Mouse (Mus musculus) forebrain, embryonic 10.5 days (tissue): Measurements from ENCODE around the gene Mvb12b. TPM values are rescaled to one million over a fixed set of nuclear protein-coding genes. Genes with fewer than 3 reads are reported as not detected.

Experiments used
- DNase-seq: peaks from one replicate; pipeline ENCODE4 v3.0.0-alpha.2; 2017; ENCODE audit warnings: low spot score; ENCODE audit errors: extremely low spot score
- H3K27ac ChIP-seq: fragments of 300-500 bp; sonication (generic); 2 replicates; pipeline ENCODE4 v1.5.1; 2016; ENCODE audit warnings: mild to moderate bottlenecking
- H3K27me3 ChIP-seq: fragments of 300-500 bp; sonication (generic); 2 replicates; pipeline ENCODE4 v1.6.1; 2016; ENCODE audit warnings: mild to moderate bottlenecking; ENCODE audit not compliant: poor library complexity, severe bottlenecking
- H3K36me3 ChIP-seq: fragments of 300-500 bp; sonication (generic); replicated peaks from 2 replicates; pipeline ENCODE4 v1.6.1; 2016; ENCODE audit warnings: mild to moderate bottlenecking, moderate library complexity
- H3K4me1 ChIP-seq: fragments of 300-500 bp; sonication (generic); 2 replicates; pipeline ENCODE4 v1.6.1; 2016
- H3K4me3 ChIP-seq: fragments of 300-500 bp; sonication (generic); 2 replicates; pipeline ENCODE4 v1.5.1; 2016; ENCODE audit warnings: mild to moderate bottlenecking, moderate library complexity
- H3K9me3 ChIP-seq: fragments of 300-500 bp; sonication (generic); 2 replicates; pipeline ENCODE4 v1.6.1; 2016; ENCODE audit warnings: mild to moderate bottlenecking, moderate library complexity
- WGBS: fragments of 180-500 bp; shearing (Covaris S2); methylation state at CpG from one replicate; pipeline ENCODE4 v1.1.7; 2016; 5-methylcytosine and 5-hydroxymethylcytosine counted together
- polyA plus RNA-seq: library from polyadenylated mRNA; unstranded; fragments of >200 nt; fragmentation: Nextera tagmentation; extraction: Ambion mirVana; gene quantifications from 2 replicates; pipeline ENCODE4 v1.2.1, GENCODE M21; 2016

Mvb12b gene
- polyA plus RNA-seq, 1 experiment from 2014 or later: 15.8 TPM

- no peak for DNase-seq
- Histone ChIP-seq H3K27me3 (peaks cover 85% of the 10 kb centered on the region), H3K4me3 (no peak overlapping the region), H3K27ac (no peak overlapping the region), H3K9me3 (peaks cover 5% of the 10 kb centered on the region; the same call in 1 of the 2 replicates), H3K4me1 (peaks cover 53% of the 10 kb centered on the region), H3K36me3 (no peaks in the 10 kb centered on the region)
- WGBS: 82% methylated on average over 9 of the region's 9 CpGs
Observed at GRCm38 (mm10) chr2:33720380-33720898, 167.3 kb downstream of the Mvb12b start.

GRCm38 (mm10) chr2:33719339-33720066 is 168.2 kb downstream of the Mvb12b start:
- peaks cover 5% of the 10 kb centered on the region; the same call in 1 of the 2 replicates for H3K9me3 ChIP-seq
- H3K27me3 ChIP-seq: peaks cover 95% of the 10 kb centered on the region
- peaks cover 61% of the 10 kb centered on the region for H3K4me1 ChIP-seq
- H3K27ac ChIP-seq: peak overlapping the region; percentile 53; the same call in 1 of the 2 replicates
- 46% methylated on average over 12 of the region's 12 CpGs for WGBS
- no peak overlapping the region for H3K4me3 ChIP-seq
- DNase-seq: no peak
- no peaks in the 10 kb centered on the region for H3K36me3 ChIP-seq

GRCm38 (mm10) chr2:33718561-33718960 is 169.2 kb downstream of the Mvb12b start:
- WGBS: 56% methylated on average over 6 of the region's 6 CpGs
- Histone ChIP-seq H3K36me3 (no peaks in the 10 kb centered on the region), H3K27ac (peak overlapping the region; percentile 69; the same call in 1 of the 2 replicates), H3K9me3 (peaks cover 5% of the 10 kb centered on the region; the same call in 1 of the 2 replicates), H3K4me1 (peaks cover 70% of the 10 kb centered on the region), H3K27me3 (peaks cover 98% of the 10 kb centered on the region), H3K4me3 (peak overlapping the region; percentile 30; the same call in 1 of the 2 replicates)
- DNase-seq: no peak

- peak overlapping the region; percentile 69 for H3K27ac ChIP-seq
- H3K4me3 ChIP-seq: peak overlapping the region; percentile 30; the same call in 1 of the 2 replicates
- H3K36me3 ChIP-seq: no peaks in the 10 kb centered on the region
- DNase-seq: peak; percentile 33
- peaks cover 100% of the 10 kb centered on the region for H3K27me3 ChIP-seq
- 22% methylated on average over 21 of the region's 21 CpGs for WGBS
- peaks cover 5% of the 10 kb centered on the region; the same call in 1 of the 2 replicates for H3K9me3 ChIP-seq
- peaks cover 77% of the 10 kb centered on the region for H3K4me1 ChIP-seq
Observed at GRCm38 (mm10) chr2:33717821-33718351, 169.9 kb downstream of the Mvb12b start.

- peaks cover 100% of the 10 kb centered on the region for H3K27me3 ChIP-seq
- H3K36me3 ChIP-seq: no peaks in the 10 kb centered on the region
- no peak for DNase-seq
- peak overlapping the region; percentile 30; the same call in 1 of the 2 replicates for H3K4me3 ChIP-seq
- no peak overlapping the region for H3K27ac ChIP-seq
- 52% methylated on average over 11 of the region's 11 CpGs for WGBS
- H3K4me1 ChIP-seq: peaks cover 82% of the 10 kb centered on the region
- peaks cover 3% of the 10 kb centered on the region; the same call in 1 of the 2 replicates for H3K9me3 ChIP-seq
Observed at GRCm38 (mm10) chr2:33717378-33717777, 170.4 kb downstream of the Mvb12b start.

- no peak overlapping the region for H3K4me3 ChIP-seq
- H3K36me3 ChIP-seq: no peaks in the 10 kb centered on the region
- 44% methylated on average over 15 of the region's 15 CpGs for WGBS
- DNase-seq: no peak
- H3K9me3 ChIP-seq: peaks cover 2% of the 10 kb centered on the region; the same call in 1 of the 2 replicates
- peaks cover 86% of the 10 kb centered on the region for H3K4me1 ChIP-seq
- no peak overlapping the region for H3K27ac ChIP-seq
- peaks cover 100% of the 10 kb centered on the region for H3K27me3 ChIP-seq
Observed at GRCm38 (mm10) chr2:33716878-33717277, 170.9 kb downstream of the Mvb12b start.

- Histone ChIP-seq H3K36me3 (no peaks in the 10 kb centered on the region), H3K27ac (peak overlapping the region; percentile 3; the same call in 1 of the 2 replicates), H3K27me3 (peaks cover 100% of the 10 kb centered on the region), H3K4me1 (peaks cover 86% of the 10 kb centered on the region), H3K9me3 (no peaks in the 10 kb centered on the region), H3K4me3 (no peak overlapping the region)
- WGBS: 57% methylated on average over 8 of the region's 8 CpGs
- no peak for DNase-seq
Observed at GRCm38 (mm10) chr2:33714932-33715331, 172.8 kb downstream of the Mvb12b start.

- DNase-seq: no peak
- Histone ChIP-seq H3K4me1 (peaks cover 74% of the 10 kb centered on the region), H3K9me3 (no peaks in the 10 kb centered on the region), H3K4me3 (peak overlapping the region; percentile 33; the same call in 1 of the 2 replicates), H3K27ac (peak overlapping the region; percentile 72), H3K36me3 (no peaks in the 10 kb centered on the region), H3K27me3 (peaks cover 100% of the 10 kb centered on the region)
- 26% methylated on average over 12 of the region's 12 CpGs for WGBS
Observed at GRCm38 (mm10) chr2:33713580-33714260, 174.0 kb downstream of the Mvb12b start.

GRCm38 (mm10) chr2:33712811-33713210 is 174.9 kb downstream of the Mvb12b start:
- Histone ChIP-seq H3K27me3 (peaks cover 100% of the 10 kb centered on the region), H3K27ac (peak overlapping the region; percentile 72)
- 8% methylated on average over 4 of the region's 4 CpGs for WGBS

GRCm38 (mm10) chr2:33708831-33709230 is 178.9 kb downstream of the Mvb12b start:
- no peak overlapping the region for H3K27ac ChIP-seq
- peaks cover 71% of the 10 kb centered on the region for H3K4me1 ChIP-seq
- 94% methylated on average over 8 of the region's 8 CpGs for WGBS
- H3K9me3 ChIP-seq: no peaks in the 10 kb centered on the region
- no peaks in the 10 kb centered on the region for H3K36me3 ChIP-seq
- DNase-seq: no peak
- H3K27me3 ChIP-seq: peaks cover 100% of the 10 kb centered on the region
- H3K4me3 ChIP-seq: no peak overlapping the region

More at GRCm38 (mm10) chr2:33712811-33713210, 174.9 kb downstream of the Mvb12b start:
- Histone ChIP-seq H3K4me1 (peaks cover 74% of the 10 kb centered on the region), H3K36me3 (no peaks in the 10 kb centered on the region), H3K9me3 (no peaks in the 10 kb centered on the region), H3K4me3 (no peak overlapping the region)
- DNase-seq: no peak

- H3K4me3 ChIP-seq: no peak overlapping the region
- WGBS: 31% methylated on average over 3 of the region's 3 CpGs
- no peaks in the 10 kb centered on the region for H3K36me3 ChIP-seq
- peaks cover 100% of the 10 kb centered on the region for H3K27me3 ChIP-seq
- H3K4me1 ChIP-seq: peaks cover 71% of the 10 kb centered on the region
- H3K9me3 ChIP-seq: no peaks in the 10 kb centered on the region
- peak overlapping the region; percentile 20; the same call in 1 of the 2 replicates for H3K27ac ChIP-seq
- no peak for DNase-seq
Observed at GRCm38 (mm10) chr2:33708096-33708495, 179.7 kb downstream of the Mvb12b start.

- Histone ChIP-seq H3K4me3 (no peak overlapping the region), H3K36me3 (no peaks in the 10 kb centered on the region), H3K27me3 (peaks cover 100% of the 10 kb centered on the region), H3K4me1 (peaks cover 74% of the 10 kb centered on the region), H3K27ac (peak overlapping the region; percentile 8; the same call in 1 of the 2 replicates), H3K9me3 (no peaks in the 10 kb centered on the region)
- 61% methylated on average over 9 of the region's 9 CpGs for WGBS
- no peak for DNase-seq
Observed at GRCm38 (mm10) chr2:33706403-33706802, 181.3 kb downstream of the Mvb12b start.
